Mouse (Mus musculus) liver, adult 2 months (tissue): ENCODE measurements around the gene Kif1b.

Experiments used
- CTCF ChIP-seq: fragments of 200-500 bp; IDR thresholded peaks from 2 replicates; pipeline ENCODE4 v1.5.1; 2011; ENCODE audit warnings: low read depth, low read length, control low read depth
- POLR2A ChIP-seq: fragments of 200-500 bp; IDR thresholded peaks from 2 replicates; pipeline ENCODE4 v1.6.1; 2011; ENCODE audit warnings: low read length, control low read depth; ENCODE audit not compliant: insufficient read depth; ENCODE audit errors: extremely low read depth

GRCm38 (mm10) chr4:149339426-149340214 lies 32.1 kb upstream of the Kif1b start:
- TF ChIP-seq CTCF (no peak), POLR2A (no peak)
